Mouse (Mus musculus): ENCODE results near the gene Sdc1.

DNA sequence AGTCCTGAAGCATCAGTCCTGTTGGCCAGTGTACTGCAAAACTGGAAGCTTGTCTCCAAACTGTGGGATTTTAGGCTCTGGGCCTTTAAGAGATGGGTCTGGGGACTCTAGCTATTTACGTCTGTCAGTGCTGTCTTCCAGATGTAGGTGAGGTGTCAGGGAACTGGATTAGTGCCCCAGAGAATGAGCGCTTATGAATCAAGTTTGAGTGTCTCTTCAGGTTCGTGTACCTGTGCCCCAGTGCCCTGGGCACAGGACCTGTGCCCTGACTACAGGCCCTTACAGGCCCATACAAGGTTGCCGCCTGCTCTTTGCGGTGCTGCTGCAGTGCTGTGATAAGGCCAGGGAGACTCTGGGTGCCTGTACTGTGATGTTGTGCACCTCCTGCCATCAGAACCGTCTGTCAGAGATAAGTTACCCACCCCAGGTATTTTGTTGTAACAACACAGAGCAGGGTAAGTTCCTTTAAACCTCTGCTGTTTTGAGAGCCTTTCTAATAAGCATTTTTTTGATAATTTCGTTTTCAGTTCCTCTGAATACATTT lies 69.7 kb downstream of the Sdc1 start:
- no peak for TF ChIP-seq POLR2A (IDR thresholded peaks at IDR 0.05; ENCODE audit: borderline replicate concordance, extremely low read depth, low read depth, low read length)
- TF ChIP-seq CTCF (IDR thresholded peaks at IDR 0.05; ENCODE audit: insufficient read depth, low read length): no peak

Measured in lung, adult 2 months (tissue).